Mouse (Mus musculus) right cerebral cortex, postnatal 25 days (tissue): Measurements from ENCODE around the gene Gm10961.

Experiments
- DNase-seq: peaks from one replicate; pipeline ENCODE4 v3.0.0; 2022

Gene Gm10961

GRCm38 (mm10) chr3:107630682-107631522, at the start of gene Gm10961:
Gene Gm10961, plus strand, starts transcription at chr3:107631322.
- DNase-seq = peak; percentile 55

- no peak for DNase-seq
Observed at GRCm38 (mm10) chr3:107582130-107582874, 48.8 kb upstream of the Gm10961 start.

DNA sequence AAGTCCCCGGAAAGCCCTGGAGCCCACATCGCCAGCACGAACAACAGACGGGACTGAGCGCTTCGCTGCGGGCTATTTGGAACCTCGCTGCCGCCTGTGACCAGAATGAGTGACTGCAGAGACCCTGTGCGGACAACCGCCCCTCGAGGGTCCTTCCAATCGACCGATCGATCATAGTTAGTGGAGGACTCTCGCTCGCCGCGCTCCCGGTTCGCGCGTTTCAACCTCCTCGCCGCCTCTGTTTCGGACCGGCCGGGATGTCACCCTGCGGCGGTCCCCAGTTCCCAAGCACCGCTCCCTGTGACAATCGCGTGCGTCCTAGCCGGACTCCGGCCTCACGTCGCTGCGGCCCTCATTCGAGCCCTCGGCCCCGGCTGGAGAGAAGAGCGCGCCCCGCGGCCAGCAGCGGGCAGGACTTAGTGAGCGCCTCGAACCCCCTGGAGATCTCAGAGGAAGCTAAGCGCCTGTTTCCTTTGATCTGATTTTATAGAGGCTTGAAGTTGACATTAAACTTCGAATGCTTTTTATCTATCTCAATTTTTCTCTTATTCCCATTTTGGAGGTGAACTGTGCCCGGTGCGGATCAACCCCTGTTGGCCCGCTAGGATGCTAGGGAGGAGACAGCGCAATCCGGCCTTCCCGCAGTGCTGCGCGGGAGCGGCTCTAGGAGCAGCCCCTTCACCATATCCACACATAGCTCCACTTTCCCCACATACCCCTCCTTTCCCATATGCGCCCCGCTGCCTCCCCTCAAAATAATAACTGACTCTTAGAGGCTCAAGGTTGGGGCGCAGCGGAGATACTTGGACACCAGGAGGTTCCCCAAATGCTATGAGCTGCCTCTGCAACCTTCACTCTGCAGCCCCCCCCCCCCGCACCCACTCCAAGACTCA, 48.0 kb upstream of the Gm10961 start:
- DNase-seq = no peak

GRCm38 (mm10) chr3:107583893-107584292, 47.2 kb upstream of the Gm10961 start:
- no peak for DNase-seq

DNA sequence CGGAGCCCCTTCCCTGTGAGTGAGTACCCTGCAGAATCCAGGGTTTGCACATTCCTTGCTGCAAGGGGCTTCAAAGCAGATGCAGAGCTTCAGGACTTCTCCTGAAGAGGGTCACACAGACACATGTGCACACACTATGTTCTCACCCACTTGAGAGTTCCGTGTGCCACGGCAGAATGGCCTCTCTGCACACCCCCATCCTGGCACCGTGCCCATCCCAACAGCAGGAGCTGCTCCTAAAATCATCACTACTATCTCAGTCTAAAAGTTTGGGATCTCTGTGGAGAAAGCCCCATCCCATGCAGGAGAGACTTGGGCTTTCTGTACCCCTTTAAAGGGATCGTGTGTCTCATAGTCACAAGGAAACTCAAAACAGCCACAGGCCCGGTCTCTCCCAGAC, 44.6 kb upstream of the Gm10961 start:
- no peak for DNase-seq

GRCm38 (mm10) chr3:107591612-107592011, 39.5 kb upstream of the Gm10961 start:
- DNase-seq = no peak

GRCm38 (mm10) chr3:107593632-107594031, 37.5 kb upstream of the Gm10961 start:
- DNase-seq = no peak

- no peak for DNase-seq
Observed at GRCm38 (mm10) chr3:107594662-107595263, 36.4 kb upstream of the Gm10961 start, which contains the start of gene Alx3. Gene Alx3, plus strand, starts transcription at chr3:107595031.

GRCm38 (mm10) chr3:107595264-107595937, 35.7 kb upstream of the Gm10961 start:
- no peak for DNase-seq

GRCm38 (mm10) chr3:107595938-107596461, 35.1 kb upstream of the Gm10961 start:
- DNase-seq = no peak

DNA sequence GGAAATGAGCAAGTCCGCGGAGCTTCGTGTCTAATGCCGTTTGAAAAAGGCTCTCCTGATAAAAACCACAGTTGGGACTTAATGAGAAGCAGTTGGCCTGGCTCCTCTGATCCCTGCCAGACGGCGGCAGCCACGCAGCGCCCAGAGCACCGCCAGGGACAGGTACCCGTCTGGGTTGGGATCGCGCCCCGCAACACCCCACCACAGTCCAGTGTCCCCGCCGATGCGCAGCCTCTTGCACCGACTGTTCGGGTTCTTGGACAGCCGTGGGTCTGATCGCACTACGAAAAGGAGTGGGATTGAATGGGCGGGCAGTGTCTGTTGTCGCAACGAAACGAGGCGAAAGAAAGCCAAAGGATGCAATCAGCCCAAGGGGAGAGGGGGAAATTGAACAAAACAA, 34.6 kb upstream of the Gm10961 start:
- DNase-seq = no peak

GRCm38 (mm10) chr3:107597134-107597533, 34.0 kb upstream of the Gm10961 start:
- DNase-seq = no peak

DNA sequence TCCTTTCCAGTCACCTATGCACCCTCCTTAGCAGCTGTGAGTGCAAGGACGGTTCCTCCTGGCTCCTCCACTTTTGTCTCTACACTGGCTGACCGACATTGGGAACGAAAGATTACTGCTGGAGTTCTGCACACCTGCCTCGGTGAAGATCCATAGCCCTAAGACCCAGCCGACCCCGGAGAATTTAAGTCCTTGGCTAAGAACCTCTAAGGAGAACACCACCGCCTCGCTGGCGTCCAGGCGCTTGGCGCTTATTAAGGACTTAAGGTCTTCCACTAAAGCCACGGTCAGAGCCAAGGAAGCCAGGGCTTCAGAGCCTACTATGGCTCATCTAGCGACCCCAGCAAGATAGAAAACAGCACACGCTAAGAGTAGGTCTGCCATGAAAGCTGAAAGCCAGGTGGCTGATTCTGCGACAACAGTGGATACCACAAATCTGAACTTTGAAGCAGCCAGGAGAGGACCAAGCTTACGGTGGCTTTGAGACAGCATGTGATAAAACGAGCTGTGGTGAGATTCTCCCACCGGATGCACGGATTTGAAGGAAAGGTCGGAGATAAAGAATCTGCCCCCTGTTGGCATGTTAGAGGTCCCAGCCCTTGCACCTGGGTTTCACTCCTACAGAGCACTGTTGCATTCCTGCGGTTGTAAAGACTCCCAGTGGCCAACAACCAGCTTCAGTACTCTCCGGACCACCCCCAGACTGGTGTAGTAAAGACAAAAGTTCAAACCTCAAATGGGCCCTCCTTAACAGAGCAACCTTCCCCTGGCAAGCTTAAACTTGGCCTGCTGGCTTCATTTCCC, 33.3 kb upstream of the Gm10961 start:
- DNase-seq = no peak

DNA sequence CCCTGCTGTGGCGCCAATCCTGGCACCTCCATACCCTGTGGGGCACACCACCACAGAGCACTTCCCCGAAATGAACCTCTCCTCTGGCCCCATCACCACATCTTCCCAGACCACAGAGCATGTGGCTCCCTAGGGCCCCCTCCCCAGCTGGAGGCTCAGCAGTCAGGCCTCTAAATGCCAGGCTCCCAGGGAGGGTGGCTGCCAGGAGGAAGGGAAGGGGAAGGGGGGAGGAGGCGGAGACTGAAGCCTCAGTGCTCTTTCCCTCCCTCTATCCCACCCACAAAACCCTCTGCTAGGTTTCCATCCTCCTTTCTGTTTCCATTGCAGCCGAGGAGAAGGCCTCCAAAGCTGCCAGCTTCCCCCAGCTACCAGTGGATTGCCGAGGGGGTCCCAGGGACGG, 31.0 kb upstream of the Gm10961 start:
- DNase-seq = no peak

GRCm38 (mm10) chr3:107605304-107605703, 25.8 kb upstream of the Gm10961 start:
- DNase-seq = no peak

DNA sequence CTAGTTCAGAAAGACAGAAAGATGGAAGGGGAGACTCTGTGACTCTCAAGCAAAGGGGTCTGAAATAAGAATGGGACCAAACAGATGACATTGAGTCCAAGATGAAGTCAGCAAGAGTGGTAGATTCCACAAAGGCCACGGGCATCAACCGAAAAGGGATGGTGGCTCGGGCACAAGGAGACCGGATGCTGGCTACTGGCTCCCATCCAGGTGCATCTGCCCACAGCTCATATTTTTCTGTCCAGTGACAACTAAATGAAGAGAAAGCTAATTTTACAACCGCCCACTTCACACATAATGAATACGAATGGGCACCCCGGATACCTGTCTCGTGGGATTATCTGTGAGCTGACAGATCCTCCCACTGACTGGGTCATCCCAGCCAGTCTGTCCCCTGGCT, 23.9 kb upstream of the Gm10961 start:
- DNase-seq = no peak

DNA sequence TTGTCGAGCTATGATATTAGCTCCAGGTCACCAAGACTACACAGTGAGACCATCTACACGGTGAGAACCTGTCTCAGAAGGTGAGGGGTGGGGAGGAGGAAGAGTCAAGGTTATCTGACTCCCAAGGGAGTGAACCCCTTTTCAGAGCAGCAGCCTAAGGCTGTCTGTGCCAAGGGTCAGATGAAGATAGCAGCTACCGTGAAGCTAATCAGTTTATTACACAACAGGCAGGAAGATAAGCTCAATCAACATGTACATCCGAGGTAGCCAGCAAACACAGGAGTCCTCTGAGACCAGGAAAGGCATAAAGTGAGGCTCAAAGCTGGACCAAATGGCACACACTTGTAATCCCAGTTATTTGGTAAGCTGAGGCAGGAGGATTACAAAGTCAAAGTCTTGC, 22.3 kb upstream of the Gm10961 start:
- no peak for DNase-seq

DNA sequence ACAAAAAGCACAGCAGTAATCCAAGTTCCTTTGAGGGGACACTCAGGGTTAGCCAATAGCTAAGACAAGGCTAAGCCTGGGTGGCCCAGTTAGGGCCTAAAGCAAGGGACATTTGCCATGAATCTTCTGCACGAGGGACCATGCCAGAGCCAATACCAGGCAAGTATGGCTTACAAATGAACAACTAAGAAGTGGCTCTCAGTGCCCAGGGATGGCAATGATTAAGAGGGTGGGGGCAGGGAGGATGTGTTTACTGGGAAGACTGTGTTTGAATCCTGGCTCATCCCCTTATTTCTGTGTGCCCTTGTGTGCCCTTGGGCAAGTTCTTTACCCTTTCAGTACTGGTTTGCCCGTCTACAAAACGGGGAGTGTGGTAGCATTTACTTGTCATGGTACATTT, 21.7 kb upstream of the Gm10961 start:
- DNase-seq = no peak

- DNase-seq = no peak
Observed at GRCm38 (mm10) chr3:107611394-107611793, 19.7 kb upstream of the Gm10961 start.

GRCm38 (mm10) chr3:107612902-107613525, 18.1 kb upstream of the Gm10961 start:
- peak; percentile 58 for DNase-seq
